Mouse (Mus musculus) induced T-regulatory cell, adult 2 months (primary cell): ENCODE results near the gene Gm5849.
"Not testable (repeated sequence)": the region's sequence is repeated elsewhere in the genome, so short reads cannot be mapped to it uniquely, and the experiment has no call there.

Experiments
- DNase-seq: peaks from one replicate; pipeline ENCODE4 v3.0.0-alpha.2; 2012; ENCODE audit warnings: low read depth

Gene Gm5849

GRCm38 (mm10) chr3:90777776-90778175 lies at the start of gene Gm5849:
Gene Gm5849, minus strand, starts transcription at chr3:90777876.
- not testable (repeated sequence) for DNase-seq

- no peak for DNase-seq
Observed at GRCm38 (mm10) chr3:90749658-90750057, 28.0 kb downstream of the Gm5849 start.

- DNase-seq, result no peak
Observed at GRCm38 (mm10) chr3:90726606-90727005, 51.1 kb downstream of the Gm5849 start, which contains the start of gene Pglyrp4. Gene Pglyrp4, plus strand, starts transcription at chr3:90726906.
